Mouse (Mus musculus): ENCODE data around the gene Faf1. TPM values are rescaled to one million over a fixed set of nuclear protein-coding genes. Genes with fewer than 3 reads are reported as not detected.

The Faf1 gene
- polyA plus RNA-seq, 1 experiment from 2014 or later, result 43.4 TPM

DNA sequence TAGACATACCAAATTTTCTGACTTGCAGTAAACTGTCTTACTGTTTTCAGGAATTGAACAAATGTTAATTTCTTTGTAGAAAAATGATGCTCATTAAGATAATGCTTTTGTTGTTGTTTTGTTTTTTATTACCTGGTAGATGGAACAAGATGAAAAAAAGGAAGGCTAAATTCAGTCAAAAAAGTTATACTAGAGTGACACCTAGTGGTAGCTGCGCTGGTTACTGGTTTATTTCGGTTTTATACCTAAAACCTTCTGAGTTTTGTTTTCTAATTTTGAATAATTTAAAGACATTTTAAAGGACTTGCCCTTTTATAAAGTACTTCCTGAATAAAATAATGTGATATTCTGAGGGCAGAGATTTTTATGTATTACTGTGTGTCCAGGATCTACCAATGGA, 52.9 kb downstream of the Faf1 start:
- H3K4me2 ChIP-seq (replicated peaks), result no peak overlapping the region
- H3K4me1 ChIP-seq, result no peaks in the 10 kb centered on the region
- no peak overlapping the region for H3K27ac ChIP-seq (replicated peaks)
- no peaks in the 10 kb centered on the region for H3K27me3 ChIP-seq
- ATAC-seq (ENCODE audit: low FRiP score, low read depth), result no peak
- 12% methylated on average over 2 of the region's 2 CpGs for WGBS
- H3K9me3 ChIP-seq, result no peaks in the 10 kb centered on the region
- H3K4me3 ChIP-seq, result no peak overlapping the region
- no peak overlapping the region for H3K9ac ChIP-seq (replicated peaks)
- no peaks in the 10 kb centered on the region for H3K36me3 ChIP-seq

DNA sequence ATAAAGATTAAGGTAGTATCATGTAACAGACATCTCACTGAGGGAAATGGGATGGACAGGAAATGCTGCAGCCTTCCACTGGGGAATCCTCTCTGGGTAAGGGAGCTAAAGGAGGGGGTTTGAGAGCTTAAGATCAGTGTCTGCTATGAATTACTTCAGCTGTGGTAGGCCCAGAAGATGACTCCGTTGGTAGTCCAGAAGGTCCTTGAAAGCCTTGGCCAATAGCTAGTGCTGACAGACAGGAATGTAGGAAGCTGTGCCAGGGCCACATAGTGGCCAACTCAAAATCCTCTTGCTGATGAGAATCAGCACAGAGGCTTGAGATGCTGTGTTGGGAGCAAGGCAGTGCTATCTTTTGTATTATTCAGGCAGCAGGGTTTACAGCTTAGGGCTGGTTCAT, 59.4 kb downstream of the Faf1 start:
- no peak overlapping the region for H3K4me3 ChIP-seq
- H3K27ac ChIP-seq (replicated peaks), result peak overlapping the region; percentile 39; the same call in 1 of the 2 replicates
- no peak for ATAC-seq (ENCODE audit: low FRiP score, low read depth)
- no peaks in the 10 kb centered on the region for H3K4me1 ChIP-seq
- no peaks in the 10 kb centered on the region for H3K36me3 ChIP-seq
- no peak overlapping the region for H3K9ac ChIP-seq (replicated peaks)
- no peaks in the 10 kb centered on the region for H3K27me3 ChIP-seq
- H3K4me2 ChIP-seq (replicated peaks), result no peak overlapping the region
- no peaks in the 10 kb centered on the region for H3K9me3 ChIP-seq
- WGBS, result 56% methylated on average over 1 of the region's 1 CpGs

DNA sequence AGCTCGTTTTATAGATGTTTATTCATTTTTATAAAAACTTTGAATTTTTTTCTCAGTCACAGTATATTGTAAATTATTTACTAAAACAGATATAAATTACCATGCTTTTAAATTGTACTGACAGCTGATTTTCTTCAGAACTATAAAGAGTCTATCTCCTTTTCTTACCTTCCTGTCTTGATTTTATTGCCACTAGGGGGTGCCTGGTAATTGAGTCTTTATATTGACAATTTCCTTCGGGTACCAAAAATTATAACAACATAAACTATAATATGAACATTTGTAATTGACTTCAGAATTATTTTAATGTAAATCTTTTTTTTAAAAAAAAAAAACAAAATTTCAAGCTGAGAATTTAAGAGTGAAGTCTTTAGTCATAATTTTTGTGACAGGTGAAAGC, 67.6 kb downstream of the Faf1 start:
- H3K9ac ChIP-seq (replicated peaks), result no peak overlapping the region
- no peak overlapping the region for H3K4me2 ChIP-seq (replicated peaks)
- no peak overlapping the region for H3K4me3 ChIP-seq
- ATAC-seq (ENCODE audit: low FRiP score, low read depth), result no peak
- WGBS, result 75% methylated on average over 2 of the region's 2 CpGs
- no peaks in the 10 kb centered on the region for H3K27me3 ChIP-seq
- H3K9me3 ChIP-seq, result no peaks in the 10 kb centered on the region
- no peaks in the 10 kb centered on the region for H3K36me3 ChIP-seq
- no peak overlapping the region for H3K27ac ChIP-seq (replicated peaks)
- no peaks in the 10 kb centered on the region for H3K4me1 ChIP-seq

DNA sequence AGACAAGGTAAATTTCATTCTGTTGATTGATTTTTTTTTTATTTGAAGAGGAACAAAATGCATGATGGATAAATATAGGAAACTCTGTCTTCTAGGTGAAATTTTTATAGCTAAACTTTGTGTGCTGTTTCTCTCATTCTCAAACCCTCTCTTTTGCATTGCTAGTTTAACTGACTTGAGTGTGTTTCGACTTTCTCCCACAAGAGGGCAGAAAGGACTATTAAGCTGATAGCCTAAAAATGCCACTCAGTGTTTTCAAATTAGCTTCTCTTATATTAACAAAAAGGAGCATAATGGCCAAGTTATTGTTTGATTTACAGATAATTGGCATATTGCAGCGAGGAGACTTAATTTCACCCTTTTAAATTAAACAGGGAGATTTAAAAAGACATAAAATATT, 82.6 kb downstream of the Faf1 start:
- Histone ChIP-seq H3K9ac (replicated peaks) (no peak overlapping the region), H3K4me1 (peaks cover 9% of the 10 kb centered on the region; the same call in 1 of the 2 replicates), H3K4me3 (no peak overlapping the region), H3K27ac (replicated peaks) (no peak overlapping the region), H3K27me3 (no peaks in the 10 kb centered on the region), H3K4me2 (replicated peaks) (no peak overlapping the region), H3K9me3 (no peaks in the 10 kb centered on the region), H3K36me3 (no peaks in the 10 kb centered on the region)
- WGBS, result 18% methylated on average over 2 of the region's 2 CpGs
- ATAC-seq (ENCODE audit: low FRiP score, low read depth), result no peak

DNA sequence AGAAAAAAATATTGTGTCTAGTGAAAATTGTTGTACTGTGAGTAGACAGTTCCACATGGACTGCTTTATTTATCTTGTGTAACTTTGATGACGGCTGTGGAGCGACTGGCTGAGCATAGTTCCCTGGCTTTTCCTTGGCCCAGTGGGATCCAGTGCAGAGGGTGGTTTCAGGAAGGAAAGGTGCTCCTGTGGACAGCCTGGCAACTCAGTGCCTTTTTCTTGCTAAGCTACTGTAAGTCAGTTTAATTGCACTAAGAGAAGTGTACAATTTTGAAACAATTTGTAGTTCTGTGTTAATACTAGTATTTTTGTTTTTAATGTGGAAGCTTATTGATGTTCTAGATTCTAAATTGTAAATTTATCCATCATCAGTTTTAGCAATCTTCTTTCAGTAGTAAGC, 83.5 kb downstream of the Faf1 start:
- Histone ChIP-seq H3K4me3 (no peak overlapping the region), H3K4me1 (peaks cover 9% of the 10 kb centered on the region; the same call in 1 of the 2 replicates), H3K27me3 (no peaks in the 10 kb centered on the region), H3K9ac (replicated peaks) (no peak overlapping the region), H3K9me3 (no peaks in the 10 kb centered on the region), H3K36me3 (no peaks in the 10 kb centered on the region), H3K27ac (replicated peaks) (no peak overlapping the region), H3K4me2 (replicated peaks) (no peak overlapping the region)
- WGBS, result 40% methylated on average over 2 of the region's 2 CpGs
- no peak for ATAC-seq (ENCODE audit: low FRiP score, low read depth)

DNA sequence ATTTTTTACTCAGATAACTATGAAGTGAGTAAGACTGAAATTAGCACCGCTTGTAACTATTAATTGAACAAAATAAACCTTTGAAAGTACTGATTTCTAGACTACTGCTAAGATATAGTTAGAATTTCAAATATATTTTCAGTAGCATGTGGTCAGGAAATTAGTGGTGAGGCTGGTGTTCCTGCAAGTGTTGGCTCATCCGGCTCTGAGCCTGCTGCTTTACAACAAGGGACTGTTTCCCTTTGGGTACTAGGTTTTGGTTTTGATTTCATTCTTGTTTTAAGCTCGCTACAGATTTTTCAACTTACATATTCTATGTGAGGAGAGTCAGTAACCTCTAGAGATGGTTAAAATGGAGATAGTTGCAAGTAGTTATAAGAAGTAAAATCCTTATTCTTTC, 84.1 kb downstream of the Faf1 start:
- H3K9ac ChIP-seq (replicated peaks), result no peak overlapping the region
- ATAC-seq (ENCODE audit: low FRiP score, low read depth), result no peak
- no peaks in the 10 kb centered on the region for H3K36me3 ChIP-seq
- H3K27ac ChIP-seq (replicated peaks), result no peak overlapping the region
- H3K4me1 ChIP-seq, result peaks cover 12% of the 10 kb centered on the region; the same call in 1 of the 2 replicates
- no peak overlapping the region for H3K4me3 ChIP-seq
- H3K9me3 ChIP-seq, result no peaks in the 10 kb centered on the region
- H3K27me3 ChIP-seq, result no peaks in the 10 kb centered on the region
- no peak overlapping the region for H3K4me2 ChIP-seq (replicated peaks)
- 61% methylated on average over 3 of the region's 3 CpGs for WGBS

DNA sequence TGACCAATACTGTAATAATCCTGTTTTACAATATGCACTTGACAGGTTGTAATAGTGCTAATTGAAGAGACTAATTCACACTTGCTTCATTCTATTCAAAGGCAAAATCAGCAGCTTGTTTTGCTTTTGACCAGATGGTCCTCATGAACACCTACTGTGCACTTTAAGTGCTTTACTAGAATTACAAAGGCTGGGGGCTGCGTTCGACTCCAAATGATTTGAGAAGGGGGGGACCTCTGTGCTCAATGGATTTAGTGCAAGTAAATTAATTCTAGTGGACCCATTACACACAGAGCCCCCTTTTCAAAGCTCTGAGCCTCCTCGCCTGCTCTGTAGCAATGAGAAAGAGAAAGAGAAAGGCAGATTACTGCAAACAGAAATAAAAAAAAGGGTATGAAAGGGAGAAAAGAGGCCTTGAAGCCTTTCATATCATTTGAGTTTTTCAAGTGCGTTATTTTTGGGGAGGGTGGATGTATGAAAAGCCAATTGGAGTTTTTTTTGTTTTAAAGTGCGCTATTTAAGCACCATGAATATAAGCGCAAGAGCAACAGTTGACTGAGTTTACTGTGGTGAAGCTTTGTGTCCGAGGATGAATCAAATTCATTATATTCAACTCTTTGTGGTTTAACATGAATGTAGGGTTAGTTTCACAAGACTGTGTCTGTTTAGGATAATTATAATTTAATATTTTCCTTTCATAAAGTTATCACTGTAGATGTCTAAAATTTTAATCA, 86.5 kb downstream of the Faf1 start:
- WGBS, result 3% methylated on average over 7 of the region's 7 CpGs
- H3K4me2 ChIP-seq (replicated peaks), result peak overlapping the region; percentile 26
- H3K4me1 ChIP-seq, result peaks cover 13% of the 10 kb centered on the region; the same call in 1 of the 2 replicates
- H3K27me3 ChIP-seq, result no peaks in the 10 kb centered on the region
- no peak overlapping the region for H3K4me3 ChIP-seq
- no peaks in the 10 kb centered on the region for H3K9me3 ChIP-seq
- ATAC-seq (ENCODE audit: low FRiP score, low read depth), result peak; percentile 94
- no peaks in the 10 kb centered on the region for H3K36me3 ChIP-seq
- H3K9ac ChIP-seq (replicated peaks), result no peak overlapping the region
- peak overlapping the region; percentile 46 for H3K27ac ChIP-seq (replicated peaks)

DNA sequence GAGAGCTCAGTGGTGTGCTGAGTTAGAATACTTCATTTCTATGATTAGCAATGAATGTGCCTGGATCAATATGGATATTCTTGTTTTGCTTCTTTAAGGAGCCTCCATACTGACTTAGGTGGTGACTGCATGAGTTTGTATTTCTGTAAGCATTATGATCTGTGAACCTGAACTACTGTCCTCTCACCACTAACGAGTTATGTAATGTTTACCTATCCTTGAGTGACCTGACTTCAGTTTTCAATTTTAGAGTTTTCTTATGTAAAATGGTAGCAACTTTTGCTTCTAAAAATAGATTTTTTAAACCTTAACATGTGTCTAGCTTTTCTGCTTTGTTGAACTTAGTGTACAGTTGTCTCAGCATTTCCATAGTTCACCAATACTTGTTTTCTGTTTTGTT, 92.7 kb downstream of the Faf1 start:
- Histone ChIP-seq H3K27ac (replicated peaks) (no peak overlapping the region), H3K4me2 (replicated peaks) (no peak overlapping the region), H3K27me3 (no peaks in the 10 kb centered on the region), H3K4me1 (0 out of 2 replicates have a peak, but pooled peaks cover 3% of the 10 kb centered on the region), H3K4me3 (no peak overlapping the region), H3K36me3 (no peaks in the 10 kb centered on the region), H3K9ac (replicated peaks) (no peak overlapping the region), H3K9me3 (no peaks in the 10 kb centered on the region)
- ATAC-seq (ENCODE audit: low FRiP score, low read depth), result no peak
- 84% methylated on average over 1 of the region's 1 CpGs for WGBS

DNA sequence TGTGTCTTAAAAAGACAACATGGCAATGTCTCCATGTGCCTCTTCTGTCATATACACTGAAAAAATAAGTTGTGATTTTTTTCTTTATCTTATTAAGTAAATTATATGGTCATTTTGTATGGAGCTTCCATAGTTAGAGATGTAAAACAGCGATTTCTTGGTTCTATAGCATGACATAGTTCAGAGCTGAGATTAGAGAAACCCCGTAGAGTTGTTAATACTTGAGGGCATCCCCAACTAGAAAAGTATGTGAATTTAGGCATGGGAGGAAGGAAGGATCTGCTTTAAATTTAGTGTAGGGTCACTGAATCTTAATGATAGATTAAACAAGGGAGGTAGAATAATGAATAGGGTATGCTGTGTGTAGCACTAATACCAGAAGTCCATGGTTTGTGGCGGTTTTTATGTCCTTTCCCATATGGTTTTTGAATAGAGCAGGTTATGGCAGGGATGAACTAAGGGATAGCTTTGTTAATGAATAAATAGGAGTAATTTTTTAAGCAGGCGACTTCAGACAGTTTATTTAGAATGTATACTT, 106.3 kb downstream of the Faf1 start:
- H3K4me1 ChIP-seq, result peaks cover 8% of the 10 kb centered on the region; the same call in 1 of the 2 replicates
- no peak overlapping the region for H3K27ac ChIP-seq (replicated peaks)
- H3K9ac ChIP-seq (replicated peaks), result no peak overlapping the region
- H3K4me3 ChIP-seq, result no peak overlapping the region
- H3K9me3 ChIP-seq, result no peaks in the 10 kb centered on the region
- peaks cover 9% of the 10 kb centered on the region; the same call in 1 of the 2 replicates for H3K27me3 ChIP-seq
- H3K36me3 ChIP-seq, result no peaks in the 10 kb centered on the region
- 38% methylated on average over 4 of the region's 4 CpGs for WGBS
- H3K4me2 ChIP-seq (replicated peaks), result no peak overlapping the region
- ATAC-seq (ENCODE audit: low FRiP score, low read depth), result peak; percentile 54

DNA sequence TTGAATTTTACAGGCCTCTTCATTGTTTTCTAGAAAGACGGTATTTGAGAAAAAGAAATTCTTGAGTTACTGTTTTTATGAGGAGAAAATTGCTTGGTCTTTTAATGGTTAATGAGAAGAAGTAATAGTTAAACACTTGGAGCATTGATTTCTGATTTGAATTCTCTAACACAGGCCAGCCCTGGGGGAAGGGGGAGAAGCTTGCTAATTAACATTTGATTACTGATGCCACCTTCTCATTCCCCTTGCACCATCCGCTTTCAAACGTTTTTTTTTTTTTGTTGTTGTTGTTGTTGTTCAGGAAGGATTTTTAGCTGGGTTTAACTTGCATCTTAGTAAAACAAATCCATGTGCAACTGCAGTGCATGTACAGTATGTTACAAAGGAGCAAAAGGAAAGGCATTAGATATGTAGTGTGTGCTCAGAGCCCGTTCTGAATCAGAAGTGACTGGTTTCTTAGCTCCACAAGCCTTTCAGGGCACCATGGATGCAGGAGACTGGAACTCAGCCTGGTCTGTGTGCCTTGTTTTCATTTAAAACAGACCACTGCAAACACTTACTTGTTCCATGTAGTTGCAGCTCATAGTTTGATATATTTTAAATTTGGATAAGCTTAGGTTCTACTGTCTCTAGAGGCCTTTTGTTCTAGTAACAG, 113.1 kb downstream of the Faf1 start:
- no peak overlapping the region; the same call in 1 of the 2 replicates for H3K27ac ChIP-seq (replicated peaks)
- H3K4me3 ChIP-seq, result no peak overlapping the region
- peaks cover 9% of the 10 kb centered on the region; the same call in 1 of the 2 replicates for H3K4me1 ChIP-seq
- H3K36me3 ChIP-seq, result no peaks in the 10 kb centered on the region
- H3K9me3 ChIP-seq, result no peaks in the 10 kb centered on the region
- no peak overlapping the region for H3K9ac ChIP-seq (replicated peaks)
- 31% methylated on average over 4 of the region's 4 CpGs for WGBS
- no peak for ATAC-seq (ENCODE audit: low FRiP score, low read depth)
- H3K27me3 ChIP-seq, result peaks cover 10% of the 10 kb centered on the region; the same call in 1 of the 2 replicates
- H3K4me2 ChIP-seq (replicated peaks), result no peak overlapping the region

DNA sequence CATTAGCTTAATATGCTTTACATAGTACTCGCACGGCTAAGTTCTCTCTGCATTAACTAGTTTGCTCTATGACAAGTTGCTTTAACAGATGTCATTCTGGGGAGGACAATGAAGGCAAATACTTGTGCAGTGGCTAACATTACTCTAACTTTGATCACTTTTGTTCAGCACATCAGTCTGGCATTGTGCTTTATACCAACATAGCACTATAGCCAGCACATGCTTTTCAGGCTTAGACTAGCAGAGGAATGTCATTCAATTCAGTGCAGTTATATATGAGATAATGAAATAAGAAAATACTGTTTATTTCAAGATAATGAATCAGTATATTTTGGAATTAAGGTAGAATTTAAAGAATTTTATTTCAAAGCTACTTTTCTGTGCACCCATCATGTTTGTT, 115.9 kb downstream of the Faf1 start:
- Histone ChIP-seq H3K4me3 (no peak overlapping the region), H3K4me1 (peaks cover 9% of the 10 kb centered on the region; the same call in 1 of the 2 replicates), H3K9ac (replicated peaks) (no peak overlapping the region), H3K36me3 (no peaks in the 10 kb centered on the region), H3K27ac (replicated peaks) (no peak overlapping the region), H3K9me3 (no peaks in the 10 kb centered on the region), H3K4me2 (replicated peaks) (no peak overlapping the region), H3K27me3 (0 out of 2 replicates have a peak, but pooled peaks cover 3% of the 10 kb centered on the region)
- WGBS, result 31% methylated on average over 2 of the region's 2 CpGs
- ATAC-seq (ENCODE audit: low FRiP score, low read depth), result no peak; the same call in 1 of the 2 replicates

DNA sequence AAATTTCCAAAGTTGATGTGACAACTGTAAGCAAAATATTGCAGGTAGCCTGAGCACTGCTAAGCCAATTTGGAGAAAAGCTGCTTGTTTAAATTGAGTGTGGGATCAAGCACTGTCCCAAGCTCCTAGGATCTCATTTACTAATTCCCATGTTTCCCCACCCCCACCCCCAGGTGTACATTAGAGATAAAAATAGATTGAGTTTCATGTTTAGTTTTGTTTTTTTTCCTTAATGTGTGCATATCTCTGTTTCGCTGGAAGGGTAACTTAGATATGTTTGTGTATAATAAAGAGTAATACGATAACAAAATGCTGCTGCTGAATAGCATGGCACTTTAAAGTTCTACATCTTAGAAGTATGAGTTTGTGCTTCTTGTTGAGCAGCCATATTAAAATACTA, 116.7 kb downstream of the Faf1 start:
- Histone ChIP-seq H3K27me3 (0 out of 2 replicates have a peak, but pooled peaks cover 3% of the 10 kb centered on the region), H3K27ac (replicated peaks) (no peak overlapping the region), H3K4me3 (no peak overlapping the region), H3K36me3 (no peaks in the 10 kb centered on the region), H3K4me2 (replicated peaks) (no peak overlapping the region), H3K9ac (replicated peaks) (no peak overlapping the region), H3K4me1 (peaks cover 9% of the 10 kb centered on the region; the same call in 1 of the 2 replicates), H3K9me3 (no peaks in the 10 kb centered on the region)
- ATAC-seq (ENCODE audit: low FRiP score, low read depth), result no peak
- WGBS, result 91% methylated on average over 2 of the region's 2 CpGs
